Mouse (Mus musculus) stomach, embryonic 14.5 days (tissue): Measurements from ENCODE around the gene Dip2b. TPM values are rescaled to one million over a fixed set of nuclear protein-coding genes. Genes with fewer than 3 reads are reported as not detected.

Experiments
- ATAC-seq: fragments of 200-750 bp; cut with Nextera tagmentation; 2 replicates; pipeline ENCODE4 v1.8.0; 2017; ENCODE audit warnings: low read depth, moderate TSS enrichment; ENCODE audit not compliant: insufficient number of reproducible peaks, insufficient read depth, low FRiP score
- H3K27ac ChIP-seq: fragments of 300-500 bp; sonication (generic); 2 replicates; pipeline ENCODE4 v1.5.1; 2014; ENCODE audit warnings: mild to moderate bottlenecking, low read length, moderate library complexity, mixed read lengths
- H3K27me3 ChIP-seq: fragments of 300-500 bp; sonication (generic); 2 replicates; pipeline ENCODE4 v1.6.1; 2014; ENCODE audit warnings: low read length, control low read depth, mixed read lengths; ENCODE audit not compliant: control insufficient read depth, insufficient read depth
- H3K36me3 ChIP-seq: fragments of 300-500 bp; sonication (generic); 2 replicates; pipeline ENCODE4 v1.6.1; 2014; ENCODE audit warnings: mild to moderate bottlenecking, control low read depth, low read length, moderate library complexity, mixed read lengths; ENCODE audit not compliant: control insufficient read depth, insufficient read depth
- H3K4me1 ChIP-seq: fragments of 300-500 bp; sonication (generic); 2 replicates; pipeline ENCODE4 v1.6.1; 2014; ENCODE audit warnings: low read length, control low read depth, mixed read lengths; ENCODE audit not compliant: control insufficient read depth, insufficient read depth
- H3K4me2 ChIP-seq: fragments of 300-500 bp; sonication (generic); replicated peaks from 2 replicates; pipeline ENCODE4 v1.6.1; 2014; ENCODE audit warnings: low read depth, low read length, control low read depth
- H3K4me3 ChIP-seq: fragments of 300-500 bp; sonication (generic); 2 replicates; pipeline ENCODE4 v1.5.1; 2014; ENCODE audit warnings: low read depth, low read length, control low read depth
- H3K9ac ChIP-seq: fragments of 300-500 bp; sonication (generic); replicated peaks from 2 replicates; pipeline ENCODE4 v1.6.1; 2014; ENCODE audit warnings: low read depth, mild to moderate bottlenecking, control low read depth, low read length, moderate library complexity, mixed read lengths
- H3K9me3 ChIP-seq: fragments of 300-500 bp; sonication (generic); 2 replicates; pipeline ENCODE4 v1.6.1; 2016; ENCODE audit warnings: low read depth, low read length, control low read depth; ENCODE audit not compliant: control insufficient read depth
- WGBS: fragments of 180-500 bp; shearing (Covaris S2); extraction: QIAGEN DNeasy Blood & Tissue Kit; methylation state at CpG from one replicate; pipeline ENCODE4 v1.1.7; 2014; 5-methylcytosine and 5-hydroxymethylcytosine counted together
- polyA plus RNA-seq: library from polyadenylated mRNA; unstranded; fragments of >200 nt; fragmentation: Nextera tagmentation; extraction: Ambion mirVana; gene quantifications from 2 replicates; pipeline ENCODE4 v1.2.1, GENCODE M21; 2014

Dip2b gene
- polyA plus RNA-seq, 1 experiment from 2014 or later: 18.2 TPM

DNA sequence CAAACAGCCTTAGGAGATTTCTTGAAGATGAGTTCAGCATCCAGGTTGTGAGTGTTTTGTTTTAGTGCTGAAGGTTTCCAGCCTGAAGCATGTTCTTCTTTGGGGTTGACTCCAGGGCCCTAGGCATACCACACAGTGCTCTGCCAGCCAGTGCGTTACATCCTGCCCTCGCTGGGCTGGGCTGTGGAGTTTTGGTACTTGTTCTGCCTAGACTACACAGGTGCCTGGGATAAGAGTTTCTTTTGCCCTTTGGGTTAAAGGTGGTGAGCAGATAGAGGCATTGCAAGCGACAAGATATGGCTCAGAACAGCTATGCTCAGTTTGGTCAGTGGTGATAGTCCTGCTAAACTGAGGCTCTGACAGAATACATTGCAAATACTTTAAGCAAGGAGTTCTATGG lies 19.7 kb downstream of the Dip2b start:
- Histone ChIP-seq H3K9ac (no peak overlapping the region), H3K36me3 (no peaks in the 10 kb centered on the region), H3K27ac (no peak overlapping the region), H3K9me3 (no peaks in the 10 kb centered on the region), H3K4me1 (0 out of 2 replicates have a peak, but pooled peaks cover 6% of the 10 kb centered on the region), H3K4me2 (no peak overlapping the region), H3K27me3 (no peaks in the 10 kb centered on the region), H3K4me3 (no peak overlapping the region)
- ATAC-seq: no peak
- 90% methylated on average over 3 of the region's 3 CpGs for WGBS

DNA sequence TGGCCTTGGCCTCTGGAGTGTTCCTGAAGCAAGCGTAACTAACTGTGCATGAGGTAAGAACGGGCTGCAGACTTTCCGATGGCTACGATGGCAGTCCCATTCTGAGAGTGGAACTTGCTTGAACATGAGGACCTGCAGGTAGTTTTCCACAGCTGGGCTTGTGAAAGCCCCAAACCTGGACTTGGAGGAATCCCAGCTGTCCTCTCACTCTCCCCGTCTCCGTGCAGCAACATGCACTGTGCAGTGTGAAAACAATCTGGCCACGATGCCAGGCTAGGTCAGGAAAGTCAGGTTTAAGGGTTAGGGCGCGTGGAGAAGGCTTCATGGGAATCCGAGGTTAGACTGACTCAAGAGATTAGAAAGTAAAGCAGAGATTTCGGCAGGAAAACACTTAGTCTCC lies 20.4 kb downstream of the Dip2b start:
- Histone ChIP-seq H3K27ac (no peak overlapping the region; the same call in 1 of the 2 replicates), H3K9me3 (no peaks in the 10 kb centered on the region), H3K27me3 (no peaks in the 10 kb centered on the region), H3K4me1 (0 out of 2 replicates have a peak, but pooled peaks cover 6% of the 10 kb centered on the region), H3K4me3 (no peak overlapping the region), H3K4me2 (no peak overlapping the region), H3K36me3 (no peaks in the 10 kb centered on the region), H3K9ac (no peak overlapping the region)
- ATAC-seq: no peak
- 34% methylated on average over 11 of the region's 11 CpGs for WGBS

DNA sequence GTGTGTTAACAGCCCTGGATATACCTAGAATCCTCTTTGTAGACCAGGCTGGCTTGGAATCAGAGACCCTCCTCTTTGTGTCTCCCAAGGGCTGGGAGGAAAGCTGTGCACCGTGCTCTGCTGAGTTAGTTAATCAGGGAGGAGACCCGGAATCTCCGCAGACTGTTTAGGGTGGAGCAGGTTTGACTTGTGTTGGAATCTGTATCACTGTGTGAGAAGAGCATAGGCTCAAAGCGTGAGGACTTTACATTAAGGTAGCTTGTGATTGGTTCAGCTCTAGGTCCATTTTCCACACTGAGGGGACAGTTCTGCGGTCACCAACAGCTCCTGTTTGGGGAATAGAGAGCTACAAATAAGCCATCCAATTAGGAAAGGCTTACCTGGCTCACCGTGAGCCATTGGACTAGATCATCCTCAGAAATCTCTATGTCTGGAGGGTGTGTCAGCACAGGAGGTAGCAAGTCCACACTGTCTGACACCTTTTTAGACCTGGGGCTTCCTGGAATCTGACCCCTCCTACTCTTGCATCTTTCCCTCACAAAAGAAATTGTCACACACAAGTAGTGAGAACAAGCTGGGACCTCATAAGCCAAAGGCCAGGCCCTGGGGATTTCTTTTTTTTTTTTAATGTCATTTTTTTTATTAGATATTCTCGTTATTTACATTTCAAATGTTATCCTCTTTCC lies 21.3 kb downstream of the Dip2b start:
- no peak overlapping the region for H3K4me2 ChIP-seq
- 63% methylated on average over 7 of the region's 7 CpGs for WGBS
- no peak overlapping the region for H3K27ac ChIP-seq
- no peak overlapping the region for H3K9ac ChIP-seq
- H3K27me3 ChIP-seq: no peaks in the 10 kb centered on the region
- H3K4me3 ChIP-seq: no peak overlapping the region
- no peak for ATAC-seq
- H3K36me3 ChIP-seq: no peaks in the 10 kb centered on the region
- H3K9me3 ChIP-seq: no peaks in the 10 kb centered on the region
- 0 out of 2 replicates have a peak, but pooled peaks cover 6% of the 10 kb centered on the region for H3K4me1 ChIP-seq

DNA sequence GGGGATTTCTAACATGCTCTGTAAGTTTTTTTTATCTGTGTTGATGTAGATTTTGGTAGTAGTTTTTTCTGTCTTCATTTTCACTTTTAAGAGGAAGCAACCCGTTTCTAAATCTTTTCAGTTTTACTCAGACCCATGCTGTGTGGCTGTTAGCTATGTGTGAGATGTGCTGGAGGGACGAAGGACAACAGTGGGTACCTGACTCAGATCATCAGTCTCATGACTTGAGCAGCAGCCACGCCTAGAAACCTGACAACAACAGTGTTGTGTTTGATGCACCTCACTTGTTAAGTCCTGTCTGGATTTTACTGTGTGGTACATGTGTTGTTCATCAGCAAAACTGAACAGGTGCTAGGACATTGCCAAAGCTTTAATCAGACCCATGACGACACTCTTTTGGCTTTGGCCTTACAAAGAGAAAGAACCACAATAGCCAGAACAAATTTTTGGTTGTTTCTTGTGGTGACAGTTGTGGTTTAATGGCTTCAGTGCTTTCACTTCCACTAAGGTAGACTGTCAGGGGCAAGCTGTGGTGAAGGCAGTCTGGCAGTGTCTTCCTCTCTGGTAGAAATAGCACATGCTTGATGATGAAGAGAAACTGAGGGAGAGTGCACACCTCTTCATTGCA lies 22.2 kb downstream of the Dip2b start:
- Histone ChIP-seq H3K36me3 (no peaks in the 10 kb centered on the region), H3K4me2 (no peak overlapping the region), H3K4me1 (0 out of 2 replicates have a peak, but pooled peaks cover 6% of the 10 kb centered on the region), H3K9ac (no peak overlapping the region), H3K27me3 (no peaks in the 10 kb centered on the region), H3K4me3 (no peak overlapping the region), H3K9me3 (no peaks in the 10 kb centered on the region), H3K27ac (no peak overlapping the region)
- 83% methylated on average over 4 of the region's 4 CpGs for WGBS
- no peak for ATAC-seq

DNA sequence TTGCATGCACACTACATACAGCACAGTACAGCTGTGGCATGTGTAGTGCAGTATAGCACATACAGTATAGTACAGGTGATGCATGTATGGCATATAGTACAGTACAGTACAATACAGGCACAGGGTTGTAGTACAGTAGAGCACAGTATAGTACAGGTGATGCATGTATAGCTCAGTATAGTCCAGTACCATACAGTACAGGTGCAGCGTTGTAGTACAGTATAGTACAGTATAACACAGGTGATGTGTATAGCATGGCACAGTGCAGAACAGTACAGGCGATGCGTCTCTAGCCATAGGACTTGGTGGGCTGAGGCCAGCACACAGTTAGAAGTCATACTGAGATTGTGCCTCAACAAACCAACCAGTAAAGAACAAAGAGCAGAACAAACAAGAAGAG lies 22.9 kb downstream of the Dip2b start:
- H3K9ac ChIP-seq: no peak overlapping the region
- ATAC-seq: no peak
- no peaks in the 10 kb centered on the region for H3K27me3 ChIP-seq
- H3K4me1 ChIP-seq: 0 out of 2 replicates have a peak, but pooled peaks cover 6% of the 10 kb centered on the region
- H3K9me3 ChIP-seq: no peaks in the 10 kb centered on the region
- no peaks in the 10 kb centered on the region for H3K36me3 ChIP-seq
- H3K4me3 ChIP-seq: no peak overlapping the region
- H3K27ac ChIP-seq: no peak overlapping the region
- 91% methylated on average over 3 of the region's 3 CpGs for WGBS
- H3K4me2 ChIP-seq: no peak overlapping the region

DNA sequence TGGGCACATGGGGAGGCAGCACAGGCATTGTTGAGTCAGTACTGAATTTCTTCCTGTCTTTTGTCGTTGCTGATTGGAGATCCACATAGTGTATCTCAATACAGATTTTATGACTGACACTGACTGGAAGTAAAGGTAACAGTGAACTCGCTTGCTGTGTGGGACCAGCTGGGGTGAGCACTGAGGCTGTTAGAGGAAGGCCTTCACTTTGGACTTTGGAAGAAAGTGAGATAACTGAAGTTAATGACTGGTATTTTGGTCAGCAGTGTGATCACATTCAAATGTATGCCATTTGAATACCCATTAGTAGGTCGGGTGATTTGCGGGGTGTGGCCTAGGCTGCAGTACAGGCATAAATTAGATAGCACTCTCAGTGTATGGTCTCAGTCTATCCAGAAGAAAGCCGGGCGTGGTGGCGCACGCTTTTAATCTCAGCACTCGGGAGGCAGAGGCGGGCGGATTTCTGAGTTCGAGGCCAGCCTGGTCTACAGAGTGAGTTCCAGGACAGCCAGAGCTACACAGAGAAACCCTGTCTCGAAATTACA lies 24.8 kb downstream of the Dip2b start:
- Histone ChIP-seq H3K4me3 (no peak overlapping the region), H3K27me3 (no peaks in the 10 kb centered on the region), H3K27ac (no peak overlapping the region), H3K4me2 (no peak overlapping the region), H3K9ac (no peak overlapping the region), H3K36me3 (no peaks in the 10 kb centered on the region), H3K9me3 (no peaks in the 10 kb centered on the region), H3K4me1 (0 out of 2 replicates have a peak, but pooled peaks cover 6% of the 10 kb centered on the region)
- no peak for ATAC-seq
- 92% methylated on average over 13 of the region's 13 CpGs for WGBS

DNA sequence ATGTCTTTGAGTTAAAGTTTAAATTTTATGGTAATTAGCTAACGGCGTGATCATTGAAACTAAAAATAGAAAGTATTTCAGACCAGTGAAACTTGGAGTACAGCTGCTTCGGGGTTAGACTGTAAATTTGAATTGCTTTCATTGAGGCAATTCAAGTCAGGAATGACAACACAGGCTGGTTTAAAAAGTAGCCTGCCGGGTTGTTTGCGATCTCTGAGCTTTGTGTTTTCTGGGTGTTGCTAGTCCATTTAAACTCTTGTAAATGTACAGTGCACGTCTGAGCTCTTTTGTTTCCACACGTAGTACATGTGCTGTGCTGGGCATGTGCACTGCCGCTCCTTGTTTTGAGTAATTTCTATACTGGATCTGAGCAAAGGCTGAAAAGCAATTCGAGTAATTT lies 28.2 kb downstream of the Dip2b start:
- Histone ChIP-seq H3K4me1 (0 out of 2 replicates have a peak, but pooled peaks cover 3% of the 10 kb centered on the region), H3K9ac (no peak overlapping the region), H3K9me3 (no peaks in the 10 kb centered on the region), H3K27me3 (no peaks in the 10 kb centered on the region), H3K4me3 (no peak overlapping the region), H3K27ac (peak overlapping the region; percentile 44; the same call in 1 of the 2 replicates), H3K4me2 (no peak overlapping the region), H3K36me3 (no peaks in the 10 kb centered on the region)
- WGBS: 69% methylated on average over 9 of the region's 9 CpGs
- ATAC-seq: no peak

DNA sequence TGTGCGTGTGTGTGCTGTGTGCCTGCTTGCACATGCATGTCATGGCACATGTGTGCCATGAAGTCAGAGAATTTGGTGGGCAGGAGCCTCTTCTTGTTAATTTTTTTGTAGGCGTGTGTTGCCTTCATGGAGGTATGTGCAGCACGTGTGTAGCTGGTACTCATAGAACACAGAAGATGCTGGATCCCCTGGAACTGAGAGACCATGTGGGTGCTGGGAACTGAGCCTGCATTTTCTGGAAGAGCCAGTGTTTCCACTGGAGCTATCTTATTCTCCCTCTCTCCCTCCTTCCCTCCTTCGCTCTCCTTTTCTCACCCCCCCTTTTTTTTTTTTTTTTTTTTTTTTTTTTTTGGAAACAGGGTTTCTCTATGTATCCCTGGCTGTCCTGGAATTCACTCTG lies 30.6 kb downstream of the Dip2b start:
- no peaks in the 10 kb centered on the region for H3K9me3 ChIP-seq
- H3K4me3 ChIP-seq: no peak overlapping the region
- no peaks in the 10 kb centered on the region for H3K36me3 ChIP-seq
- no peak for ATAC-seq
- 89% methylated on average over 4 of the region's 4 CpGs for WGBS
- H3K4me2 ChIP-seq: no peak overlapping the region
- no peaks in the 10 kb centered on the region for H3K27me3 ChIP-seq
- no peak overlapping the region for H3K9ac ChIP-seq
- H3K4me1 ChIP-seq: peaks cover 18% of the 10 kb centered on the region
- no peak overlapping the region for H3K27ac ChIP-seq
